Mouse (Mus musculus) CH12.LX (cell line): ENCODE measurements at regions not wholly inside any gene's neighbourhood (a gene's known extent, or its start where the extent isn't known, plus 50 kb on each side); places are given as distances from the start of the nearest gene placed in this dataset.

ENCODE experiments used
- DNase-seq: peaks from one replicate; pipeline ENCODE4 v3.0.0-alpha.2; 2013; ENCODE audit errors: extremely low read depth
- H3K27ac ChIP-seq: 2 replicates; pipeline ENCODE4 v1.5.1; 2012; ENCODE audit warnings: low read depth, mild to moderate bottlenecking, control low read depth, moderate library complexity; ENCODE audit not compliant: insufficient read depth
- H3K27me3 ChIP-seq: replicated peaks from 2 replicates; pipeline ENCODE3; 2012; ENCODE audit warnings: inconsistent platforms
- H3K36me3 ChIP-seq, 2 experiments: replicated peaks in 1 of 2; 2 replicates each; pipeline versions ENCODE3 to v1.6.1; 2012; ENCODE audit warnings: inconsistent platforms in 1 of 2, low read length in 1 of 2, mild to moderate bottlenecking in 1 of 2, mixed read lengths in 1 of 2, moderate library complexity in 1 of 2; ENCODE audit not compliant: control insufficient read depth in 1 of 2, insufficient read depth in 1 of 2
- H3K4me1 ChIP-seq, 2 experiments: 2 replicates each; pipeline ENCODE4 v1.6.1; 2012; ENCODE audit warnings: inconsistent platforms in 1 of 2, moderate library complexity in 1 of 2; ENCODE audit not compliant: insufficient read depth in 2 of 2, control insufficient read depth in 1 of 2
- H3K4me2 ChIP-seq: 2 replicates; pipeline ENCODE4 v1.6.1; 2012; ENCODE audit warnings: low read depth, mild to moderate bottlenecking, control low read depth; ENCODE audit not compliant: poor library complexity, insufficient read depth, severe bottlenecking
- H3K4me3 ChIP-seq, 3 experiments: fragments of 150-350 bp in 1 of 3; sonication (generic) in 1 of 3; replicated peaks in 1 of 3; 2 replicates each; pipeline versions ENCODE3 to v1.5.1; 2011 to 2012; ENCODE audit warnings: low read depth in 2 of 3, low read length in 2 of 3, mild to moderate bottlenecking in 2 of 3, moderate library complexity in 2 of 3, control low read depth in 1 of 3, improper control_type of control experiment in 1 of 3, inconsistent platforms in 1 of 3, mixed read lengths in 1 of 3; ENCODE audit not compliant: poor library complexity in 1 of 3
- H3K79me2 ChIP-seq: replicated peaks from 2 replicates; pipeline ENCODE4 v1.6.1; 2012; ENCODE audit warnings: mild to moderate bottlenecking, moderate library complexity; ENCODE audit not compliant: control insufficient read depth, poor library complexity, insufficient read depth, severe bottlenecking; ENCODE audit errors: extremely low read depth
- H3K9ac ChIP-seq: 2 replicates; pipeline ENCODE4 v1.6.1; 2012; ENCODE audit warnings: low read depth, mild to moderate bottlenecking, control low read depth, moderate library complexity; ENCODE audit not compliant: insufficient read depth
- H3K9me3 ChIP-seq: replicated peaks from 2 replicates; pipeline ENCODE3; 2012; ENCODE audit warnings: low read length, inconsistent platforms, mixed read lengths
- CHD1 ChIP-seq: IDR thresholded peaks from 2 replicates; pipeline ENCODE4 v1.6.1; 2012; ENCODE audit warnings: low read depth, low read length, improper control_type of control experiment, inconsistent platforms
- CHD2 ChIP-seq: IDR thresholded peaks from 2 replicates; pipeline ENCODE4 v1.6.1; 2011; ENCODE audit warnings: low read length, improper control_type of control experiment
- CTCF ChIP-seq, 2 experiments: IDR thresholded peaks in 1 of 2; conservative IDR thresholded peaks in 1 of 2; 2 replicates each; pipeline ENCODE4 v1.5.1; 2011 to 2012; ENCODE audit warnings: low read depth in 2 of 2, low read length in 2 of 2, improper control_type of control experiment in 1 of 2, inconsistent platforms in 1 of 2, mild to moderate bottlenecking in 1 of 2, moderate library complexity in 1 of 2
- ELF1 ChIP-seq: IDR thresholded peaks from 2 replicates; pipeline ENCODE4 v1.6.1; 2014; ENCODE audit warnings: low read depth, mild to moderate bottlenecking, inconsistent platforms, low read length, improper control_type of control experiment
- GABPA ChIP-seq: IDR thresholded peaks from 2 replicates; pipeline ENCODE4 v1.6.1; 2012; ENCODE audit warnings: low read depth, low read length, improper control_type of control experiment, inconsistent platforms; ENCODE audit not compliant: insufficient replicate concordance
- HCFC1 ChIP-seq: IDR thresholded peaks from 2 replicates; pipeline ENCODE4 v1.6.1; 2012; ENCODE audit warnings: low read depth, mild to moderate bottlenecking, inconsistent platforms, low read length, improper control_type of control experiment
- IRF4 ChIP-seq: IDR thresholded peaks from 2 replicates; pipeline ENCODE4 v1.6.1; 2014; ENCODE audit warnings: low read depth, mild to moderate bottlenecking, inconsistent platforms, low read length, improper control_type of control experiment
- JUN ChIP-seq: IDR thresholded peaks from 2 replicates; pipeline ENCODE4 v1.6.1; 2011; ENCODE audit warnings: low read depth, mild to moderate bottlenecking, low read length, improper control_type of control experiment, moderate library complexity; ENCODE audit not compliant: insufficient read depth
- JUND ChIP-seq: conservative IDR thresholded peaks from 2 replicates; pipeline ENCODE4 v1.6.1; 2011; ENCODE audit warnings: low read depth, low read length, improper control_type of control experiment
- KAT2A ChIP-seq: IDR thresholded peaks from 2 replicates; pipeline ENCODE4 v1.6.1; 2012; ENCODE audit warnings: low read length, improper control_type of control experiment, inconsistent platforms; ENCODE audit not compliant: insufficient replicate concordance
- MAZ ChIP-seq: IDR thresholded peaks from 2 replicates; pipeline ENCODE4 v1.6.1; 2012; ENCODE audit warnings: low read depth, mild to moderate bottlenecking, inconsistent platforms, low read length, improper control_type of control experiment, moderate library complexity
- MEF2A ChIP-seq: IDR thresholded peaks from 2 replicates; pipeline ENCODE4 v1.6.1; 2014; ENCODE audit warnings: low read depth, mild to moderate bottlenecking, inconsistent platforms, low read length, improper control_type of control experiment, borderline replicate concordance
- MXI1 ChIP-seq: IDR thresholded peaks from 2 replicates; pipeline ENCODE4 v1.6.1; 2011; ENCODE audit warnings: mild to moderate bottlenecking, low read depth, low read length, improper control_type of control experiment
- MYC ChIP-seq: IDR thresholded peaks from 2 replicates; pipeline ENCODE4 v1.6.1; 2011; ENCODE audit warnings: low read depth, mild to moderate bottlenecking, improper control_type of control experiment, low read length
- NRF1 ChIP-seq: IDR thresholded peaks from 2 replicates; pipeline ENCODE4 v1.6.1; 2014; ENCODE audit warnings: low read depth, mild to moderate bottlenecking, inconsistent platforms, low read length, improper control_type of control experiment, moderate library complexity
- PAX5 ChIP-seq: IDR thresholded peaks from 2 replicates; pipeline ENCODE4 v1.6.1; 2012; ENCODE audit warnings: low read length, inconsistent platforms, mixed read lengths
- POLR2A ChIP-seq: IDR thresholded peaks from 2 replicates; pipeline ENCODE4 v1.6.1; 2011; ENCODE audit warnings: low read depth, mild to moderate bottlenecking, improper control_type of control experiment, low read length
- POLR2AphosphoS2 ChIP-seq: IDR thresholded peaks from 2 replicates; pipeline ENCODE4 v1.6.1; 2011; ENCODE audit warnings: low read depth, low read length, improper control_type of control experiment
- RAD21 ChIP-seq: IDR thresholded peaks from 2 replicates; pipeline ENCODE4 v1.6.1; 2011; ENCODE audit warnings: low read depth, mild to moderate bottlenecking, low read length, improper control_type of control experiment, moderate library complexity
- SIN3A ChIP-seq: IDR thresholded peaks from 2 replicates; pipeline ENCODE4 v1.6.1; 2012; ENCODE audit warnings: low read length, improper control_type of control experiment, inconsistent platforms
- SMC3 ChIP-seq: IDR thresholded peaks from 2 replicates; pipeline ENCODE4 v1.6.1; 2011; ENCODE audit warnings: low read depth, low read length, improper control_type of control experiment
- TBP ChIP-seq: conservative IDR thresholded peaks from 2 replicates; pipeline ENCODE4 v1.6.1; 2011; ENCODE audit warnings: low read depth, low read length, improper control_type of control experiment
- UBTF ChIP-seq: IDR thresholded peaks from 2 replicates; pipeline ENCODE4 v1.6.1; 2012; ENCODE audit warnings: low read depth, mild to moderate bottlenecking, inconsistent platforms, low read length, improper control_type of control experiment, moderate library complexity
- USF2 ChIP-seq: conservative IDR thresholded peaks from 2 replicates; pipeline ENCODE4 v1.6.1; 2011; ENCODE audit warnings: low read depth, low read length, improper control_type of control experiment
- ZC3H11A ChIP-seq: IDR thresholded peaks from 2 replicates; pipeline ENCODE4 v1.6.1; 2012; ENCODE audit warnings: low read depth, mild to moderate bottlenecking, inconsistent platforms, low read length, improper control_type of control experiment
- ZNF384 ChIP-seq: IDR thresholded peaks from 2 replicates; pipeline ENCODE4 v1.6.1; 2012; ENCODE audit warnings: low read depth, low read length, improper control_type of control experiment, inconsistent platforms
- dilution Hi-C: fragments of 300-500 bp; cut with MboI; formaldehyde crosslinking; loops from 2 replicates; pipeline ENCODE4 v1.14.3; 2020; ENCODE audit warnings: low sequenced_read_pairs; ENCODE audit not compliant: extremely low pct_unique_long_range_greater_than_20kb, extremely low pct_ligation_motif_present
- in situ Hi-C: fragments of 300-500 bp; cut with MboI; formaldehyde crosslinking; loops from 3 replicates; pipeline ENCODE4 v1.14.3; 2019; ENCODE audit warnings: low sequenced_read_pairs, low pct_ligation_motif_present, low pct_unique_long_range_greater_than_20kb, mixed read lengths

DNA sequence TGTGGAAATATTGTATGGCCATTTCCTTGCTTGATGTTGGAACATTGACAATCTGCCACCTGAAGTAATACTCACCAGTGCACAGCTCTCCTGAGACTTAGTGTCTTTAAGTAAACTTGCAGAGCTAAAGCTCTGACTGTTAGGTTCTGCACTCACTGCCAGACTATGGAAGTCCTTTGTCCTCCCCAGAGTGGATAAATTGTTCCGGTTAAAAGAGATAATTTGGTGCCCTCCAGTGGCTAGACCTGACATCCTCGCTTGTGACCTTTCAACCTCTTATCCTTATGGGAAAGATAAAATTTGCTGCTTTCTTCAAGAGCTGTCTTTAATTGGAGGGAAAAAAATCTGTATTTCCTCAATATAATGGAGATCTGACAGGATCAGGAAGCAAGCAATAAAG is 639.3 kb upstream of the Adgra3 start:
- peak; percentile 60 for DNase-seq
- Histone ChIP-seq H3K9me3 (no peaks in the 10 kb centered on the region), H3K4me2 (no peak overlapping the region), H3K27me3 (no peaks in the 10 kb centered on the region), H3K9ac (no peak overlapping the region), H3K4me1 (peaks cover 0 to 14% of the 10 kb centered on the region in 2 experiments; a peak in 2 of 4 replicates), H3K36me3 (no peaks in the 10 kb centered on the region), H3K79me2 (no peaks in the 10 kb centered on the region), H3K4me3 (no peak overlapping the region), H3K27ac (no peak overlapping the region)
- dilution Hi-C loops (no loop called here), in situ Hi-C loops (no loop called here)
- 0 out of 2 replicates have a peak, but pooled peaks have one; percentile 34 for TF ChIP-seq MEF2A
- TF ChIP-seq TBP = no peak
- TF ChIP-seq RAD21 = peak; percentile 84
- TF ChIP-seq HCFC1 = no peak
- TF ChIP-seq IRF4 = no peak
- TF ChIP-seq JUN = no peak
- TF ChIP-seq JUND = no peak
- no peak for TF ChIP-seq UBTF
- TF ChIP-seq MAZ = no peak
- no peak for TF ChIP-seq KAT2A
- TF ChIP-seq CHD2 = no peak
- peak; percentile 17 to 83; a peak in 2 of 4 replicates for TF ChIP-seq CTCF (conservative IDR thresholded peaks at IDR 0.05 in 1 of 2, IDR thresholded peaks at IDR 0.05 in 1 of 2; ENCODE audit: low read depth in 2 of 2, low read length in 2 of 2)
- no peak for TF ChIP-seq POLR2A
- no peak for TF ChIP-seq SIN3A
- TF ChIP-seq MXI1 = no peak
- no peak for TF ChIP-seq NRF1
- TF ChIP-seq USF2 = no peak
- no peak for TF ChIP-seq ELF1
- TF ChIP-seq MYC = no peak
- no peak for TF ChIP-seq POLR2AphosphoS2
- no peak for TF ChIP-seq GABPA
- peak; percentile 56 for TF ChIP-seq ZNF384
- no peak for TF ChIP-seq CHD1
- peak; percentile 44 for TF ChIP-seq ZC3H11A
- TF ChIP-seq PAX5 = no peak
- TF ChIP-seq SMC3 = peak; percentile 75
